Mouse (Mus musculus): ENCODE data around the gene Gjb5. TPM values are rescaled to one million over a fixed set of nuclear protein-coding genes. Genes with fewer than 3 reads are reported as not detected.

Gjb5 gene
- 0.15 and 0.24 TPM in 2 replicates for polyA plus RNA-seq (2016; fragmentation: Nextera tagmentation; extraction: Ambion mirVana)

GRCm38 (mm10) chr4:127358018-127358417, at the start of gene Gjb5:
TSS of gene Gjb5 (minus strand) at chr4:127358181.
- H3K9ac ChIP-seq = no peak within 1 kb of the TSS
- peaks cover 23% of the 10 kb centered on the region for H3K4me1 ChIP-seq (replicated peaks)
- no peak within 1 kb of the TSS for H3K27ac ChIP-seq (ENCODE audit: poor library complexity, severe bottlenecking)
- no peaks in the 10 kb centered on the region for H3K36me3 ChIP-seq
- H3K4me3 ChIP-seq = no peak within 1 kb of the TSS
- 17% methylated on average over 5 of the region's 5 CpGs for WGBS
- no peak for ATAC-seq (ENCODE audit: insufficient number of reproducible peaks, low FRiP score)
- peak within 1 kb of the TSS; percentile 26; the same call in 1 of the 2 replicates for H3K4me2 ChIP-seq
- peaks cover 25% of the 10 kb centered on the region for H3K27me3 ChIP-seq (replicated peaks)
- no peaks in the 10 kb centered on the region for H3K9me3 ChIP-seq (replicated peaks)

- Histone ChIP-seq H3K27ac (ENCODE audit: poor library complexity, severe bottlenecking) (no peak overlapping the region), H3K36me3 (no peaks in the 10 kb centered on the region), H3K4me3 (no peak overlapping the region), H3K4me1 (replicated peaks) (no peaks in the 10 kb centered on the region), H3K9me3 (replicated peaks) (no peaks in the 10 kb centered on the region), H3K27me3 (replicated peaks) (no peaks in the 10 kb centered on the region), H3K4me2 (no peak overlapping the region), H3K9ac (no peak overlapping the region)
- no peak for ATAC-seq (ENCODE audit: insufficient number of reproducible peaks, low FRiP score)
- 49% methylated on average over 3 of the region's 3 CpGs for WGBS
Observed at GRCm38 (mm10) chr4:127402614-127403013, 44.6 kb upstream of the Gjb5 start.

GRCm38 (mm10) chr4:127402166-127402565, 44.2 kb upstream of the Gjb5 start:
- WGBS = 71% methylated on average over 4 of the region's 4 CpGs
- H3K27me3 ChIP-seq (replicated peaks) = no peaks in the 10 kb centered on the region

GRCm38 (mm10) chr4:127400165-127401145, 42.5 kb upstream of the Gjb5 start:
- Histone ChIP-seq H3K9ac (no peak overlapping the region), H3K9me3 (replicated peaks) (no peaks in the 10 kb centered on the region), H3K27me3 (replicated peaks) (no peaks in the 10 kb centered on the region), H3K4me1 (replicated peaks) (no peaks in the 10 kb centered on the region), H3K4me2 (no peak overlapping the region), H3K36me3 (no peaks in the 10 kb centered on the region), H3K4me3 (no peak overlapping the region), H3K27ac (ENCODE audit: poor library complexity, severe bottlenecking) (no peak overlapping the region)
- 42% methylated on average over 11 of the region's 11 CpGs for WGBS
- no peak for ATAC-seq (ENCODE audit: insufficient number of reproducible peaks, low FRiP score)

More at GRCm38 (mm10) chr4:127402166-127402565, 44.2 kb upstream of the Gjb5 start:
- no peak overlapping the region for H3K9ac ChIP-seq
- no peak overlapping the region for H3K27ac ChIP-seq (ENCODE audit: poor library complexity, severe bottlenecking)
- no peak overlapping the region for H3K4me2 ChIP-seq
- no peaks in the 10 kb centered on the region for H3K9me3 ChIP-seq (replicated peaks)
- H3K36me3 ChIP-seq = no peaks in the 10 kb centered on the region
- H3K4me1 ChIP-seq (replicated peaks) = no peaks in the 10 kb centered on the region
- ATAC-seq (ENCODE audit: insufficient number of reproducible peaks, low FRiP score) = no peak
- H3K4me3 ChIP-seq = no peak overlapping the region

GRCm38 (mm10) chr4:127395591-127395990, 37.6 kb upstream of the Gjb5 start:
- Histone ChIP-seq H3K9me3 (replicated peaks) (0 out of 2 replicates have a peak, but pooled peaks cover 3% of the 10 kb centered on the region), H3K9ac (no peak overlapping the region), H3K27me3 (replicated peaks) (no peaks in the 10 kb centered on the region), H3K4me2 (no peak overlapping the region), H3K4me1 (replicated peaks) (no peaks in the 10 kb centered on the region), H3K27ac (ENCODE audit: poor library complexity, severe bottlenecking) (no peak overlapping the region), H3K4me3 (no peak overlapping the region), H3K36me3 (no peaks in the 10 kb centered on the region)
- ATAC-seq (ENCODE audit: insufficient number of reproducible peaks, low FRiP score) = no peak
- 61% methylated on average over 4 of the region's 4 CpGs for WGBS

- H3K4me3 ChIP-seq = no peak overlapping the region
- no peak overlapping the region for H3K4me2 ChIP-seq
- WGBS = 62% methylated on average over 13 of the region's 13 CpGs
- H3K9ac ChIP-seq = no peak overlapping the region
- H3K27ac ChIP-seq (ENCODE audit: poor library complexity, severe bottlenecking) = no peak overlapping the region
- no peaks in the 10 kb centered on the region for H3K4me1 ChIP-seq (replicated peaks)
- ATAC-seq (ENCODE audit: insufficient number of reproducible peaks, low FRiP score) = no peak
- no peaks in the 10 kb centered on the region for H3K36me3 ChIP-seq
- H3K9me3 ChIP-seq (replicated peaks) = 0 out of 2 replicates have a peak, but pooled peaks cover 3% of the 10 kb centered on the region
- no peaks in the 10 kb centered on the region for H3K27me3 ChIP-seq (replicated peaks)
Observed at GRCm38 (mm10) chr4:127389645-127390044, 31.7 kb upstream of the Gjb5 start.

- Histone ChIP-seq H3K36me3 (no peaks in the 10 kb centered on the region), H3K4me3 (no peak overlapping the region), H3K27ac (ENCODE audit: poor library complexity, severe bottlenecking) (no peak overlapping the region), H3K9me3 (replicated peaks) (no peaks in the 10 kb centered on the region), H3K4me2 (no peak overlapping the region), H3K9ac (no peak overlapping the region), H3K4me1 (replicated peaks) (peaks cover 19% of the 10 kb centered on the region), H3K27me3 (replicated peaks) (no peaks in the 10 kb centered on the region)
- ATAC-seq (ENCODE audit: insufficient number of reproducible peaks, low FRiP score) = no peak
- 37% methylated on average over 4 of the region's 4 CpGs for WGBS
Observed at GRCm38 (mm10) chr4:127377344-127377743, 19.4 kb upstream of the Gjb5 start.

- Histone ChIP-seq H3K36me3 (no peaks in the 10 kb centered on the region), H3K4me1 (replicated peaks) (peaks cover 32% of the 10 kb centered on the region), H3K9ac (no peak overlapping the region), H3K27me3 (replicated peaks) (no peaks in the 10 kb centered on the region), H3K4me3 (no peak overlapping the region), H3K9me3 (replicated peaks) (no peaks in the 10 kb centered on the region), H3K4me2 (no peak overlapping the region), H3K27ac (ENCODE audit: poor library complexity, severe bottlenecking) (no peak overlapping the region)
- ATAC-seq (ENCODE audit: insufficient number of reproducible peaks, low FRiP score) = no peak
- WGBS = 73% methylated on average over 17 of the region's 17 CpGs
Observed at GRCm38 (mm10) chr4:127375541-127376177, 17.7 kb upstream of the Gjb5 start.

- H3K4me1 ChIP-seq (replicated peaks) = peaks cover 32% of the 10 kb centered on the region
- no peak overlapping the region for H3K4me3 ChIP-seq
- no peak overlapping the region for H3K4me2 ChIP-seq
- H3K9ac ChIP-seq = no peak overlapping the region
- H3K36me3 ChIP-seq = no peaks in the 10 kb centered on the region
- H3K27ac ChIP-seq (ENCODE audit: poor library complexity, severe bottlenecking) = no peak overlapping the region
- H3K9me3 ChIP-seq (replicated peaks) = no peaks in the 10 kb centered on the region
- H3K27me3 ChIP-seq (replicated peaks) = peaks cover 5% of the 10 kb centered on the region; the same call in 1 of the 2 replicates
- no peak for ATAC-seq (ENCODE audit: insufficient number of reproducible peaks, low FRiP score)
- 84% methylated on average over 4 of the region's 4 CpGs for WGBS
Observed at GRCm38 (mm10) chr4:127374645-127375044, 16.7 kb upstream of the Gjb5 start.

- peaks cover 10% of the 10 kb centered on the region for H3K27me3 ChIP-seq (replicated peaks)
- no peak for ATAC-seq (ENCODE audit: insufficient number of reproducible peaks, low FRiP score)
- no peak overlapping the region for H3K4me3 ChIP-seq
- 37% methylated on average over 8 of the region's 8 CpGs for WGBS
- H3K27ac ChIP-seq (ENCODE audit: poor library complexity, severe bottlenecking) = no peak overlapping the region
- peaks cover 36% of the 10 kb centered on the region for H3K4me1 ChIP-seq (replicated peaks)
- H3K9ac ChIP-seq = no peak overlapping the region
- no peaks in the 10 kb centered on the region for H3K36me3 ChIP-seq
- H3K9me3 ChIP-seq (replicated peaks) = no peaks in the 10 kb centered on the region
- no peak overlapping the region for H3K4me2 ChIP-seq
Observed at GRCm38 (mm10) chr4:127373491-127373890, 15.5 kb upstream of the Gjb5 start.

GRCm38 (mm10) chr4:127371546-127371945, 13.6 kb upstream of the Gjb5 start:
- Histone ChIP-seq H3K36me3 (no peaks in the 10 kb centered on the region), H3K9ac (no peak overlapping the region), H3K4me2 (no peak overlapping the region), H3K27ac (ENCODE audit: poor library complexity, severe bottlenecking) (no peak overlapping the region), H3K4me3 (no peak overlapping the region), H3K9me3 (replicated peaks) (no peaks in the 10 kb centered on the region), H3K27me3 (replicated peaks) (peaks cover 10% of the 10 kb centered on the region), H3K4me1 (replicated peaks) (peaks cover 44% of the 10 kb centered on the region)
- WGBS = 54% methylated on average over 5 of the region's 5 CpGs
- ATAC-seq (ENCODE audit: insufficient number of reproducible peaks, low FRiP score) = no peak

Measured in heart, embryonic 12.5 days (tissue).